Mouse (Mus musculus) kidney, adult 9 months (tissue): ENCODE measurements around the gene Atxn3.

ENCODE experiments used
- DNase-seq: peaks from one replicate; pipeline ENCODE4 v3.0.0; 2022

Atxn3 gene

DNA sequence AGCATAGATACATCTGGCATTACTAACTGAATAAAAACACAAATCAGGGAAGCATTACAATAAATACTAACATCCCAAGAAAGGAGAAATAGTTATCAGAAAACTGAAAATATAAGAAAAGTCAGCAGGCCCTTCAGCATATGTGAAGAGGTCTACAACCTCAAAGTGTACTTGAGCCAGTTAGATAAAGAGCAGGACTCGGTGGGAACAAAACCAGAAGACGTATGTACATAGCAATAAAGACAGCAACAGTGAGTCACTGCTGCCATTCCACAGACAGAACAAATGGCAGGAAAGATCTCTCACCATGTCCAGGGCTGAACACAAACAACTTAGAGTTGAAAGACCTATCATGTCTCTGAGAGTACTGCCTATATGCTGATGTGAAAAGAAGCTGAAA lies 69.7 kb downstream of the Atxn3 start:
- no peak for DNase-seq

GRCm38 (mm10) chr12:101884926-101885325 lies 73.1 kb downstream of the Atxn3 start:
- peak; percentile 34 for DNase-seq

DNA sequence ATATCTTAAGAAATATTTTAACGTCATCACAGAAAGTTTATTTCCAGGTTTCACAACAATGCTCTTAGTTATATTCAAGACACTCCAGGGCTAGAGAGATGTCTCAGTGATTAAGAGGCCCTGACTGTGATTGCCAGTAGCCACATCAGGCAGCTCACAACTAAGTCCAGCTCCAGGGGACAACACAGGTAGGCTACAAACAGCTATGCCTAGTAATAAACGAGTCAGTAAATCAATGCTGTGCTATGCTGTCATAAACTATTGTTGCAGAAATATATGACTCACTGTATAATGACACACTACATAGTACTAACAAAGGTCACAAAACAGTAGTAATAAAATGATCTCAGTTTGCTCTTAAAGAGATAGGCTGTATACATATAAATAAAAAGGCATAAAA lies 81.7 kb downstream of the Atxn3 start:
- no peak for DNase-seq

DNA sequence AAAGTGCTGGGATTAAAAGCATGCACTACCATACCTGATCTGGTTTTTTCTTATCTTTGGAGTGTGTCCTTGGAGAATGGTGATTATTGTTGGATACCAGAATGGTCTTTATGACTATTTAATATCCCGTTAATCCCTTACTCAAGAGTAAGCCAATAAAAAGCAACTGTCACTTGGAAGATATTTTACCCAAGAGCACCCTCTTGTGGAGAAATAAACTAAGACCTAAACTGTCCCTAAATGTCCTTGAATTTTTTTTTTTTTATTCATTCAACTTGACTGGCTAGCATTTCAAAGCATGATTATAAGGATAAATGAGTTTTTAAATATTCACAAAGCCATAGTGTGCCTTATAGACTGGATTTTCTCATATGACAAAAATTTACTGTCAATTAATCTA lies 82.9 kb downstream of the Atxn3 start:
- DNase-seq: peak; percentile 55
